Mouse (Mus musculus) mature B cell (primary cell): ENCODE measurements around the gene Fcmr.

Source experiments
- in situ Hi-C: fragments of 300-500 bp; cut with MboI; formaldehyde crosslinking; loops from 2 replicates; pipeline ENCODE4 v1.14.3; 2019

Gene Fcmr

DNA sequence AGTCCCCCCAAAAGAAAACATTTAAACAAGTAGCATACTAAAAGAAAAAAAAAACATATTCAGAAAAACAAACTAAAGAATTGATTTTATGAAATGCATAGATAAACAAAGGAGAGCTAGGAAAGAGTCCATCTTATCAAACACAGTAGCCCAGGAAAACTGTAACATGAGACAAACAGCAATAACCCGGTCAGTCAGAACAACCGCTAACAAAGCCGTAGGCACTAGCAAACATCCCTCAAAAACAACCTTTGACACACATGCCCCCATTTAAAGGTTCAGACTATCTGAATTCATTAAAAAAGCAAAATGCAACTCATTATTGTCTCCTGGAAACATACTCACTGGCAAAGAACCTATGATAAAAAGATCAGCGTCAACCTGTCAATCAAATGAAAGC is 8.0 kb upstream of the Fcmr start:
- in situ Hi-C loops = no loop called here

DNA sequence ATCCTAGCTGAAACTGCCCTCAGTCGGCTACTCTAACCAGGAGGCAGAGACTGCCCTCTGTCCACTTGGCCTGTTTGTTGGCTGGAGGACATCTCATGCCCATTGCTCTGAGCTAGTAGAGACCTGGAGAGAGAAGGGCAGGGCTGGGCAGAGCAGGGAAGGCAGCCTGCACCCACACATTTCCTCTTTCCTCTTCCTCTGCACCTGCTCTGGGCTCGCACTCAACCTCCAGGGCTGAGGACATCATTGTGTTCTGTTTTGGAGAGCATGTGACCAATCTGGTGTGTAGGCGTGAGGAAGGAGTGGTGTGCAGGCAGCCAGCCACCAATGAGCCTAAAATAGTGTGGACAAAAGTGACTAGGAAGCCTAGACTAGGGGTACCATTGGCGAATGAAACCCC is 1.2 kb upstream of the Fcmr start:
- in situ Hi-C loops = no loop called here

DNA sequence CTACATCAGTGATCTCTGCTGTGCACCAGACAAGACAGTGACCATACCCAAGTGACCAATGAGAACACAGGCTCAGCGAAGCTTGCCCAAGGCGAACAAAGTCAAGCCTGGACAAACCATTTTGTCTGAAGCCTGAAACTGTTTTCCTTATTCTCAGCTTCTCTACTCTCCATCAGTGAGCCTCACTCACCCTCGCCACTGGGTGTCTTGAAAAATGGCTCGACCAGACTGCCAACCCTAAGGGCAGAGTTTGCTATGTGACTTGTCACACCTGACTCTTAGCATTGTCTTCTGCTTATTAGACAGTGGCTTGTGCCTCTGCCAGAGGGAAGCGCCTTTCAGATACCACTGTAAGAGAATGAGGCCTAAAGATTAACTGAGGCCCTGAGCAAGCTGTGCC is 728 bp upstream of the Fcmr start:
- in situ Hi-C loops = no loop called here

DNA sequence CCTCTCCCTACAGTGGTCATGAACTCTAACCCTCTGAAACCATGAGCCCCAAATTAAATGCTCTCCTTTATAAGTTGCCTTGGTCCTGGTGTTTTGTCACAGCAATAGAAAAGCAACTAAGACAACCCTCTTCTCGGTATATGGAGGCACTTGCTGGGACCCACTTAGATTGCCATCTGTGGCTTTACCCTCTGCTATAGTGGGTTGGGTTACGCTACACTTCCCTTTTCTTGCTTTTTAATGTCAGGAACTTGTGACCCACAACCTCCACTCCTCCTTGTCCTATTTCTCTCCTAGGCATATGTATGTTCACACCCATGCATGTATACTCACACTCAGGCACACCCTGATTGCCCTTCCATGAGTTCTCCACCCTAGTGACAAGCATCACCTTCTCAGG is 7.4 kb downstream of the Fcmr start:
- in situ Hi-C loops = loop anchor here (5.0 to 10.0 kb wide), 2 partner anchors 36 to 112 kb away; no protein-coding TSS in a partner anchor

DNA sequence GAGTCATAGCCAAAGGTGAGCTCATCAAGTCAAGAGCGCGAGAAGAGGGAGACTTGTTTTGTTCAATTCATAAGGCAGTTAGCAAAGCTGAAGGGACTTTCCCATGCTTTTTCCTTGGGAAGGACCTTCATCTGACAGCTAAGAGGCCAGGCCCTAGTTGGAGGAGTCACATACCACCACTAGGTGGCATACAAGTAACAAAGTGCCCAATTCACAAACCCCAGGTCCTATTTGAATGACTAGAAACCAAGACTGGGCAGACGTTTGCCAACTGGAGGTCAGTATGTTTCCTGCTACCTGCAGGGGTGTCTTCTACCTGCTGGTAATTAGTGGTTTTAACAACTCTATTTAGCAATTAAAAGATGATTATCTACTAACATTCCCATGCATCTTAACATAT is 9.7 kb downstream of the Fcmr start:
- in situ Hi-C loops = loop anchor here (10.0 kb wide), 1 partner anchor 110 kb away; no protein-coding TSS in a partner anchor

DNA sequence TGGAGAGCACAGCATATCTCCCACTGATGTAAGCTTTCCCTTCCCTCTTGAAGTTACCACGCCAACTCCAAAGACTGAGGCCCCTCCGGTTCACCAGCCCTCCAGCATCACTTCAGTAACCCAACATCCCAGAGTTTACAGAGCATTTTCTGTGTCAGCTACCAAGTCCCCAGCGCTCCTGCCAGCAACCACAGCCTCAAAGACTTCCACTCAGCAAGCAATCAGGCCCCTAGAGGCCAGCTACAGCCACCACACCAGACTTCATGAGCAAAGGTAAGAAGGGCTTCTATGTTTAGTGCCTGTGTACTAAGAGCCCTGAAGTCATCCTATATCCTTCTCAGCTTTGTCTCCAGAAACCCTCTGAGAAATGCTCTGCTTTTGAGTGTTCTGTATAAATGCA is 10.4 kb downstream of the Fcmr start:
- in situ Hi-C loops = loop anchor here (10.0 kb wide), 1 partner anchor 109 kb away; no protein-coding TSS in a partner anchor

DNA sequence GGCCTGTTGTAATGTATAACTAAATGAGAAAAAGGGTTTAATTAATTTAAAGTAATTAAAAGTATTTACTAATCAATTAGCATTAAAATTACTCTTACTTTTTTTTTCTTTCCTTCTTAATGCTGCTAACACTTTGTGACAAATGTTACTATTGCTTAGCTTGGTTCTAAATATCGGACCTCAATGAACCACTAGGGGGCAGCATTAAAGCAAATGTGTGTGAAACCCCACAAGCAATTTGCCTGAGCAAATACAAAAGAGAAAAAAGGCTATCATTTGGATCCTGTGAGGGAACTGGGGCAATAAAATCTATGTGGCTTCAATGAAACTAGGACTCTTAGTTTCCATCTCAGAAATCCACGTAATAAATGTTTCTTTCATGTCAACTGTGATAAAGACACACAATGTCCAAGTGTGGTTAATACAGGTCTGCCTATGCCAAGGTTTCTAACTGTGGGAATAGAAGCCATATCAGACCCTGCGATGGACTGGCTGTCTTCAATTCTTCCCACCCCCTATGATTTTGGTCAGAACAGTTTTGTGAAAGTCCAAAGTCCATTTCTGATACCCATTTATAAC is 11.6 kb downstream of the Fcmr start:
- in situ Hi-C loops = loop anchor here (10.0 kb wide), 1 partner anchor 108 kb away; no protein-coding TSS in a partner anchor

DNA sequence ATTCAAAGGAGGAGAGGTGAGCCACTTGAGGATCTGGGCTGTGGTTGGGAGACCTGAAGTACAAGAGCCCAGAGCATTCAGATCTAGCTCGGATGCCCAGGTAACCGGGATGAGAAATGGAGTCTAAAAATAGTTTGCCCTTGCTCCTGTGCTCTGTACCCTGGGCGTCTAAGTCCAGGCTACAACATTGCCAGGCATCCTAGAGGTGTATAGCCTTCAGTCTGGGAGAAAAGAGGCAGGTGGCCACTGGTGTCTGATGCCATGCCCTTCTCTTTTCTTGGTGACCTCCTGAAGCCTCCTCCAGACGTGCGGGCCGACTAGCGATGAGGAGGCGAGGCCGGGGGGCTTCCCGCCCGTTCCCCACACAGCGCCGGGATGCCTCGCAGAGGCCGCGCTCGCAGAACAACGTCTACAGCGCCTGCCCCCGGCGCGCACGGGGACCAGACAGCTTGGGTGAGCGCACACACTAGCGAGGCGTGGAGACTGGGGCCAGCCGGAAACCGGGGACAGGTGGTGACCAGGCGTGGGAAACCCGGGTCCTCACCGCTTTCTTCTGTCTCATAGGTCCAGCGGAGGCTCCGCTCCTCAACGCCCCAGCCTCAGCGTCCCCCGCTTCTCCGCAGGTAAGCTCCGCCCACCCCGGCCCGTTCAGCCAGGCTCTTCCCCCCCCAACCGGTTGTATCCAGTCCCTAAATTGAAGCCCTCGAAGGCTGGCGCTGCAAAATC is 12.6 kb downstream of the Fcmr start:
- in situ Hi-C loops = loop anchor here (10.0 kb wide), 1 partner anchor 107 kb away; no protein-coding TSS in a partner anchor

DNA sequence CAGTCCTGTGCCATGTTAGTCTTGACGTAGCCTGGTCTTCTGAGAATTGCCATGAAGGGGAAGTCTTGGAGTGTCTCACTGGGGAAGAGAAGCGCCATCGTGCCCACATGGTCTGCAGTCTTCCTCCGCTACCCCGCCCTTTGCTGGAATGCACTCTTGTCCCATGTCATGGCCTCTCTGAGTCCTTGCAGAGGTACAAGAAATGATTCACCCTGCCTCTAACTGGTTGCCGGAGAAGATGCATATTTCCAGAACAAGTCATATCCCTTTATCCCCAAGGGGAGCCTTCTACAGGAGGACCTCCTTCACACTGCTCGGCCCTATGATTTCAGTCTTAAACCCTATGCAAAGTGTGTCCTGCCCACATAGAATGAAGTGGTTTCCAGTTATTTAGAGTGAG is 14.5 kb downstream of the Fcmr start:
- in situ Hi-C loops = loop anchor here (10.0 kb wide), 1 partner anchor 105 kb away; no protein-coding TSS in a partner anchor

DNA sequence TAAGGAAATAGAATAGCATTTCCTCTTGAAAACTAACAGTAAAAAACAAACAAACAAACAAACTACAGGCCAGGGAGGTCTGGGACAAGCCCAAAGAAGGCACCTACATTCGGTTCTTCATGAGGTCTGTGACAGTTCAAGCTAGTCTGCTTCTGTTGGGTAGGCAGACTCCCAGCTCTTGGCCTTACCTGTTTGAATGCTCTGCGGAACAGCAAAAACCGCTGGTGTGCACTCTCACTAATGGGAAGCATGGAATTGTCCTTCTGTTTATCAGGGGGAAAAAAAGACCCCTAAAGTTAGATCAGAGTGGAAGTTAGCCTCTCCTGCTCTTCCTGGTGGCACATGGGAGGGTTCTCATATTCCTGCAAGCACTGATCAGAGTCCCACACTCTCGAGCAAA is 17.7 kb downstream of the Fcmr start:
- in situ Hi-C loops = no loop called here

DNA sequence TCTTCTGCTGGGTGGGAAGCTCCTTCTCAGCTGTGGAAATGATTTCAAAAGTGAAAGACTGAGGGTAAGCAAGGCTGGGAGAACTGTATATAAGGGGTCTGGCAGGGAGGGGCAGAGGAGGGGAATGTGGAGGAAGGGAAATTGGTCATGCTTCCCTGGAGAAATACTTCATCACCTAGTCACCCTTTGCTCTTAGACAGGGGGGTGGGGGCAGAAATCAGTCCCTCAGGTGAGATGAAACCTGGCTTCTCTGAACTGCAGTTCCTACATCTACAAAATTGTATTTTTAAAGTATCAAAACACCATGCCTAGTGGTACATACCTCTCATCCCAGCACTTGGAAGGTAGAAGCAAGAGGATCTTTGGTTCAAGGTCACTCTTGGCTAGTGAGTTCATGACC is 21.9 kb downstream of the Fcmr start, which contains the start of gene Il24:
Il24 (minus strand) TSS at position 101 of the 400 bp plus-strand sequence.
- in situ Hi-C loops = no loop called here

DNA sequence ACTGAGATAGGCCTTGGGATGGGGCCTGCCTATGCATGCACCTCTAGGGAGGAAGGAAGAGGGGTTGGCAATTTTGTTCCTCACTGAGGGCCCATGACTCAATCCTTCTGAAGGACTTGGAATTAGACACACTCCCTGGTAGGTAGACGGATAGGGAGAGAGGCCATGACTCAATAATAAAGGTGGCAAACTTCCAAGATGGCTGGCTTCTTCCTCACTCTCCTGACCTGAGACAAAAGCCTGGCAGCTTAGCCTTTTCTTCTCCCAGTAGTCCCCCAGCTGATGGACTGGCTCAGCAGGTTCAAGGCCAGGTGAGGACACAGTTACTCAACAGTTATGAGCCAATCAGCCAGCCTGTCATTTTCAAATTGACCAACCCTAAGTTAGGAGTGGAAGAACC is 27.0 kb downstream of the Fcmr start:
- in situ Hi-C loops = no loop called here

DNA sequence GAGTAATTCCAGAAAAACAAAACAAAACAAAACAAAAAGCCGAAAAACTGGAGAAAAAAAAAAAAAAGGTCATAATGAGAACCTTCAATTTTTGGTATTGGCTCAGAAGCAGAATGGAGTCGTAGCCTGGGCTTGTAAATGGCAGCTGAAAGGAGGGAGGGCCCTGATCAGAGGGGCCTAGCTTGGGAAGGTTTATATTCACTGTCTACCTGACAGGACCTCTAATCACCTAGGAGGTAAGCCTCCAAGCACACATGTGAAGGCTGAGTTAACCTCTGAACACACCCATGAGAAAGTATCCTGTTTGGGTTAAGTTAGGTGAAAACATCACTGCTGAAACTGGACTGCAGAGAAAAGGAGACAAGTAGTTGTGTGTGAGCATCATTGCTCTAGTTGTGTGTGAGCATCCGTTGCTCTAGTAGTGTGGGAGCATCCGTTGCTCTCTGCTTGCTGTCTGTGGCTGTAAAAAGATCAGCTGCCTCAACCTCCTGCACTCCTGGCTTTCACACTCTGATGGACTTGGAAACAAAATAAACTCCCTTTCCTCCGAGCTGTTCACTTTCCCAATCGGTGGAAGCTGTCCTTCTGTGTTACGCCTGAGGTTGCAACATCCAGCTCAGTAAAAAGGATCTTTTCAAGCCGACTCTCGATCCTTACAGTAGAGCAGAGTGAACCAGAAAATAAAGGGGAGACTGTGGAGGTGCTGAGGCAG is 28.0 kb downstream of the Fcmr start:
- in situ Hi-C loops = no loop called here

DNA sequence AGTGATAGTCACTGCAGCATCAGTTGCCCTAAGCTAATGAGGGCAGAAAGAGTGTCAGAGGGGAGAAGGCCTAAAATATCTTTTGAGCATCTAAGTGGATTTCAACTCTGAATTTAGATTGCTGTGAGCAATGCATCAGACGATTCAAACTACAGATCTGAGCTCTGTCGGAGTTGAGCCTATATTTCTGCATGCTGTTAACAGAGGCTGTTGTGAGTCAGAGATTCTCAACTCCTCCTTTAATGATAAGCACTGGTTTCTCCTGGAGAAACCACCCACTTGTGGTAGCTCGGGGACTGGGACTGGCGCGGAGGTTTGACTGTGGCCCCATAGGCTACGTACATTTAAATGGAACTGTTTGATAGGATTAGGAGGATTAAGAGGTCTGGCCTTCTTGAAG is 29.0 kb downstream of the Fcmr start:
- in situ Hi-C loops = no loop called here

DNA sequence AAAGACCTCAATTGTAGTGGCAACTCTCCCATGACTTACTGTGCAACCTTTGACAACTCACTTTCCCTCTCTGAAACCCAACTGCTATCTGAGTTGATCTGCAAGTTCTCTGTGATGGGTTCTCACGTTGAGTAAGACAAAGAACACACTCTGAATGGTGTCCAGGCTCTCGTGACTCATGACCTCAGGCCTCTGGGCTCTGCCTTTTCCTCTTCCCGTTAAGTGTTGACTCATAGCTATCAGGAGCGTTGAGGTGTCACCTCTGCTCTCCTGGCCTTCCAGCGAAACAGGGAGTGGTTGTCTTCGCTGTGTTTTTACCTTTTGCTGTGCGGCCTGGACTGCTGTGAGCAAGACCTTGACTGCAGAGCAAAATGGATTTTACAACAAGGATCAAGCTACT is 37.0 kb downstream of the Fcmr start:
- in situ Hi-C loops = no loop called here

DNA sequence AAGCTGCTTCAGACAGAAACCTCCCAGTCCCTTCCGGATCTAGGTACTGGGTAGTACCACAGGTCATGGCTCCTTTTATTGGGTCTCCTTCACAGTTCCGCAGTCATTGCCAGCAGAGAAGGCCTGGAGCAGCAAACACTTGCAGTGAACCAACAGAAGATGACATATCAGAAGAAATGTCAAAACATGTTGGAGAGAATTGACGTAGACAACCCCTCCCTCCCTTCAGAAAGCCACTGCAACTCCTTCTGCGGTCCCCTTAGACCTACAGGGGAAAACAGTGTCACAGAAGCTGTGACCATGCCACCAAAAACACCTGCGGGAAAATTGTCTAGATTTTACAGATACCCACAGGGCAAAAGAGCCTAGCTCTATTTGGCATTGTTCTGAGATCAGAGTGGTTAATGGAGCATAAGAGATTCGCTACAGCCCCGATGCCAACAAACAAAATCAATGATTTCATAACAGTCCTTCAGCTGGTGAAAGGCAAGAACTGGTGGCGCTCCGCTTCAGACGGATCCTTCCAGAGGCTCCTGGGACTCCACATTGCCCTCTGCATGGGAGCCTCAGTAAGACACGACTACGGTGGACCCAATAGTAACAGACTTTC is 46.0 kb downstream of the Fcmr start, which contains the start of gene Il20:
Il20 (minus strand) TSS at position 51 of the 610 bp plus-strand sequence.
- in situ Hi-C loops = no loop called here

DNA sequence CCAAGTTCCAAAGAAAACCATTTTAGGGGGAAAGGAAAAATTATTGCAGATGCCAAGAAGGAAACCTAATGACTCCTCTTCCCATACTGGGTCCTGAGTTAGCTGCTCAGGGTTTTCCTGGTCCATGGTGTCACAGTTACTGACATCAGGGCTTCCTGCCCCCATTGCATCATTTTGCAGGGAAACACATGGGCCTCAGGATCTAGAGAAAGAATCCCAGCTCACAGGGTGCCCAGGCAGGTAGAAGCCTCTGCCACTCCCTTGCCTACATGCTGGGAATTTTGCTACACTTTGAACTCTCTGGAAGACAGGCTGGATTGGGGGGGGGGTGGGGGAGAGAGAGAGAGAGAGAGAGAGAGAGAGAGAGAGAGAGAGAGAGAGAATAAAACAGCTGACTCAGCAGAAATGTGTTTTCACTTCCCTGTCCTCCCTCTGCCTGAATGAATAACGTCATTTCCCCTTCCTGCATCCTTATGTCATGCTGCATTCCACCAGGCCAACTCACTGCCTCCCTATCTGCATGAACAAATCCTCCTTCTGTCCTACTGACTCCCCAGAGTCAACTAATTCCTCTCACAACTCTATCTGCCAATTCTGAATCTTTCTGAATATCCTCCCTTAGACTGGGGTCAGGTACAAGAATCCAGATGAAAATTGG is 53.0 kb downstream of the Fcmr start:
- in situ Hi-C loops = no loop called here

DNA sequence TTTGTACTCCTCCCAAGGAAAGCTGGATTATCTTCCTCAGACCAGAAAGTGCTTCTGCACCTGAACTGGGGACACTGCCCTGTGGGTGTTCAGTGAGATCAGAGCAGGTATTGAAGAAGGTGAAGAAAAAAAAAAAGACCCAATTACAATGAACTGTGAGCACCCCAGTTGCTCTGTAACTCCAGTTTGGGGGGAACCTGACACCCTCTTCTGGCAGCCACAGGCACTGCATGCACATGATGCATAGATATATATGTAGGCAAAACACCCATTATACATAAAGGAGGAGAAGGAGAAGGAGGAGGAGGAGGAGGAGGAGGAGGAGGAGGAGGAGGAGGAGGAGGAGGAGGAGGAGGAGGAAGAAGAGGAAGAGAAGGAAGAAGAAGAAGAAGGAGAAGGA is 61.0 kb downstream of the Fcmr start:
- in situ Hi-C loops = no loop called here
